Mouse (Mus musculus): ENCODE measurements at regions not wholly inside any gene's neighbourhood (a gene's known extent, or its start where the extent isn't known, plus 50 kb on each side); places are given as distances from the start of the nearest gene placed in this dataset.

- H3K4me1 ChIP-seq (replicated peaks; ENCODE audit: insufficient read depth, low read length) = peaks cover 5% of the 10 kb centered on the region; the same call in 1 of the 2 replicates
- ATAC-seq (replicated peaks; ENCODE audit: low FRiP score, low read depth) (no peak), DNase-seq (ENCODE audit: low spot score) (no peak)
- H3K9me3 ChIP-seq (replicated peaks; ENCODE audit: low read length) = no peaks in the 10 kb centered on the region
- no peak overlapping the region for H3K4me3 ChIP-seq (replicated peaks; ENCODE audit: low read depth, low read length)
- no peaks in the 10 kb centered on the region for H3K36me3 ChIP-seq (ENCODE audit: insufficient read depth, low read length)
- no peak for TF ChIP-seq CTCF (IDR thresholded peaks at IDR 0.05; ENCODE audit: low read depth)
- H3K4me2 ChIP-seq (ENCODE audit: low read length) = no peak overlapping the region
- WGBS = 49% methylated on average over 4 of the region's 4 CpGs
- H3K9ac ChIP-seq (ENCODE audit: low read depth, low read length) = no peak overlapping the region
- no peaks in the 10 kb centered on the region for H3K27me3 ChIP-seq (ENCODE audit: insufficient read depth, low read length)
- no peak overlapping the region for H3K27ac ChIP-seq
These were observed 166.6 kb upstream of the Hnrnpa3 start for GRCm38 (mm10) chr2:75492501-75492898.

- WGBS = 59% methylated on average over 5 of the region's 5 CpGs
- H3K27me3 ChIP-seq (ENCODE audit: insufficient read depth, low read length) = no peaks in the 10 kb centered on the region
- ATAC-seq (replicated peaks; ENCODE audit: low FRiP score, low read depth) (no peak), DNase-seq (ENCODE audit: low spot score) (peak; percentile 78)
- H3K9me3 ChIP-seq (replicated peaks; ENCODE audit: low read length) = no peaks in the 10 kb centered on the region
- H3K4me3 ChIP-seq (replicated peaks; ENCODE audit: low read depth, low read length) = no peak overlapping the region
- no peak overlapping the region for H3K27ac ChIP-seq
- TF ChIP-seq CTCF (IDR thresholded peaks at IDR 0.05; ENCODE audit: low read depth) = no peak
- peaks cover 5% of the 10 kb centered on the region; the same call in 1 of the 2 replicates for H3K4me1 ChIP-seq (replicated peaks; ENCODE audit: insufficient read depth, low read length)
- H3K9ac ChIP-seq (ENCODE audit: low read depth, low read length) = no peak overlapping the region
- H3K4me2 ChIP-seq (ENCODE audit: low read length) = no peak overlapping the region
- H3K36me3 ChIP-seq (ENCODE audit: insufficient read depth, low read length) = no peaks in the 10 kb centered on the region
These were observed 162.3 kb upstream of the Hnrnpa3 start for GRCm38 (mm10) chr2:75496606-75497240.

- ATAC-seq (replicated peaks; ENCODE audit: low FRiP score, low read depth) (no peak), DNase-seq (ENCODE audit: low spot score) (no peak)
- Histone ChIP-seq H3K27ac (no peak overlapping the region), H3K27me3 (ENCODE audit: insufficient read depth, low read length) (no peaks in the 10 kb centered on the region), H3K4me3 (replicated peaks; ENCODE audit: low read depth, low read length) (no peak overlapping the region), H3K4me2 (ENCODE audit: low read length) (no peak overlapping the region), H3K4me1 (replicated peaks; ENCODE audit: insufficient read depth, low read length) (no peaks in the 10 kb centered on the region), H3K9me3 (replicated peaks; ENCODE audit: low read length) (no peaks in the 10 kb centered on the region), H3K36me3 (ENCODE audit: insufficient read depth, low read length) (no peaks in the 10 kb centered on the region), H3K9ac (ENCODE audit: low read depth, low read length) (no peak overlapping the region)
- 79% methylated on average over 4 of the region's 4 CpGs for WGBS
- TF ChIP-seq CTCF (IDR thresholded peaks at IDR 0.05; ENCODE audit: low read depth) = no peak
These were observed 148.8 kb upstream of the Hnrnpa3 start for GRCm38 (mm10) chr2:75510223-75510622.

GRCm38 (mm10) chr2:75512422-75513170 is 146.5 kb upstream of the Hnrnpa3 start:
- no peaks in the 10 kb centered on the region for H3K36me3 ChIP-seq (ENCODE audit: insufficient read depth, low read length)
- H3K4me3 ChIP-seq (replicated peaks; ENCODE audit: low read depth, low read length) = no peak overlapping the region
- WGBS = 69% methylated on average over 8 of the region's 8 CpGs
- no peaks in the 10 kb centered on the region for H3K9me3 ChIP-seq (replicated peaks; ENCODE audit: low read length)
- H3K27ac ChIP-seq = no peak overlapping the region
- no peaks in the 10 kb centered on the region for H3K4me1 ChIP-seq (replicated peaks; ENCODE audit: insufficient read depth, low read length)
- DNase-seq (ENCODE audit: low spot score) (no peak), ATAC-seq (replicated peaks; ENCODE audit: low FRiP score, low read depth) (no peak)
- no peak for TF ChIP-seq CTCF (IDR thresholded peaks at IDR 0.05; ENCODE audit: low read depth)
- no peak overlapping the region for H3K9ac ChIP-seq (ENCODE audit: low read depth, low read length)
- H3K4me2 ChIP-seq (ENCODE audit: low read length) = no peak overlapping the region
- no peaks in the 10 kb centered on the region for H3K27me3 ChIP-seq (ENCODE audit: insufficient read depth, low read length)

- TF ChIP-seq CTCF (IDR thresholded peaks at IDR 0.05; ENCODE audit: low read depth) = no peak
- H3K36me3 ChIP-seq (ENCODE audit: insufficient read depth, low read length) = no peaks in the 10 kb centered on the region
- no peak overlapping the region for H3K27ac ChIP-seq
- ATAC-seq (replicated peaks; ENCODE audit: low FRiP score, low read depth) = no peak
- no peaks in the 10 kb centered on the region for H3K9me3 ChIP-seq (replicated peaks; ENCODE audit: low read length)
- H3K4me2 ChIP-seq (ENCODE audit: low read length) = no peak overlapping the region
- 37% methylated on average over 6 of the region's 6 CpGs for WGBS
- no peak overlapping the region for H3K9ac ChIP-seq (ENCODE audit: low read depth, low read length)
- DNase-seq (ENCODE audit: low spot score) = peak; percentile 15
- H3K4me3 ChIP-seq (replicated peaks; ENCODE audit: low read depth, low read length) = no peak overlapping the region
- no peaks in the 10 kb centered on the region for H3K4me1 ChIP-seq (replicated peaks; ENCODE audit: insufficient read depth, low read length)
- no peaks in the 10 kb centered on the region for H3K27me3 ChIP-seq (ENCODE audit: insufficient read depth, low read length)
These were observed 144.9 kb upstream of the Hnrnpa3 start for GRCm38 (mm10) chr2:75514171-75514570.

- no peak for TF ChIP-seq CTCF (IDR thresholded peaks at IDR 0.05; ENCODE audit: low read depth)
- ATAC-seq (replicated peaks; ENCODE audit: low FRiP score, low read depth) (no peak), DNase-seq (ENCODE audit: low spot score) (peak; percentile 35)
- no peak overlapping the region for H3K27ac ChIP-seq
- 23% methylated on average over 11 of the region's 11 CpGs for WGBS
- no peaks in the 10 kb centered on the region for H3K36me3 ChIP-seq (ENCODE audit: insufficient read depth, low read length)
- no peaks in the 10 kb centered on the region for H3K9me3 ChIP-seq (replicated peaks; ENCODE audit: low read length)
- no peaks in the 10 kb centered on the region for H3K4me1 ChIP-seq (replicated peaks; ENCODE audit: insufficient read depth, low read length)
- no peak overlapping the region for H3K4me2 ChIP-seq (ENCODE audit: low read length)
- H3K9ac ChIP-seq (ENCODE audit: low read depth, low read length) = no peak overlapping the region
- H3K27me3 ChIP-seq (ENCODE audit: insufficient read depth, low read length) = no peaks in the 10 kb centered on the region
- H3K4me3 ChIP-seq (replicated peaks; ENCODE audit: low read depth, low read length) = no peak overlapping the region
These were observed 142.8 kb upstream of the Hnrnpa3 start for GRCm38 (mm10) chr2:75516223-75516622.
